Mouse (Mus musculus): Measurements from ENCODE around the gene Gm5800. TPM values are rescaled to one million over a fixed set of nuclear protein-coding genes. Genes with fewer than 3 reads are reported as not detected.
"Not testable (repeated sequence)": the region's sequence is repeated elsewhere in the genome, so short reads cannot be mapped to it uniquely, and the experiment has no call there.

The Gm5800 gene
- not detected in 2 replicates for polyA plus RNA-seq (2016; fragmentation: Nextera tagmentation; extraction: Ambion mirVana)

GRCm38 (mm10) chr14:51717083-51717482 lies at the start of gene Gm5800:
TSS of gene Gm5800 (minus strand) at chr14:51717183.
- no peaks in the 10 kb centered on the region for H3K9me3 ChIP-seq
- ATAC-seq (ENCODE audit: low FRiP score, low read depth), result no peak
- H3K27me3 ChIP-seq (replicated peaks), result no peaks in the 10 kb centered on the region
- H3K9ac ChIP-seq, result no peak within 1 kb of the TSS
- 53% methylated on average over 1 of the region's 1 CpGs for WGBS
- H3K36me3 ChIP-seq, result no peaks in the 10 kb centered on the region
- no peak within 1 kb of the TSS for H3K4me2 ChIP-seq (replicated peaks)
- no peaks in the 10 kb centered on the region for H3K4me1 ChIP-seq
- H3K27ac ChIP-seq, result no peak within 1 kb of the TSS
- H3K4me3 ChIP-seq, result no peak within 1 kb of the TSS

GRCm38 (mm10) chr14:51755944-51756343 lies 39.0 kb upstream of the Gm5800 start:
- no peaks in the 10 kb centered on the region for H3K36me3 ChIP-seq
- ATAC-seq (ENCODE audit: low FRiP score, low read depth), result no peak
- H3K27me3 ChIP-seq (replicated peaks), result no peaks in the 10 kb centered on the region
- no peaks in the 10 kb centered on the region for H3K4me1 ChIP-seq
- no peak overlapping the region for H3K4me2 ChIP-seq (replicated peaks)
- no peak overlapping the region for H3K9ac ChIP-seq
- no peak overlapping the region for H3K4me3 ChIP-seq
- H3K9me3 ChIP-seq, result no peaks in the 10 kb centered on the region
- 74% methylated on average over 2 of the region's 2 CpGs for WGBS
- no peak overlapping the region for H3K27ac ChIP-seq

GRCm38 (mm10) chr14:51740347-51741170 lies 23.6 kb upstream of the Gm5800 start:
- Histone ChIP-seq H3K9ac (no peak overlapping the region), H3K9me3 (no peaks in the 10 kb centered on the region), H3K27me3 (replicated peaks) (peaks cover 47% of the 10 kb centered on the region), H3K4me1 (peaks cover 24% of the 10 kb centered on the region), H3K4me2 (replicated peaks) (peak overlapping the region; percentile 65), H3K27ac (no peak overlapping the region), H3K36me3 (no peaks in the 10 kb centered on the region), H3K4me3 (peak overlapping the region; percentile 28)
- WGBS, result under 1% methylated on average over 42 of the region's 42 CpGs
- no peak for ATAC-seq (ENCODE audit: low FRiP score, low read depth)

GRCm38 (mm10) chr14:51739150-51739993 lies 22.4 kb upstream of the Gm5800 start:
- H3K4me1 ChIP-seq, result peaks cover 24% of the 10 kb centered on the region
- no peak for ATAC-seq (ENCODE audit: low FRiP score, low read depth)
- H3K27ac ChIP-seq, result no peak overlapping the region
- H3K4me3 ChIP-seq, result peak overlapping the region; percentile 3; the same call in 1 of the 2 replicates
- peaks cover 47% of the 10 kb centered on the region for H3K27me3 ChIP-seq (replicated peaks)
- H3K9ac ChIP-seq, result no peak overlapping the region
- 2% methylated on average over 24 of the region's 24 CpGs for WGBS
- H3K4me2 ChIP-seq (replicated peaks), result peak overlapping the region; percentile 45
- H3K36me3 ChIP-seq, result no peaks in the 10 kb centered on the region
- no peaks in the 10 kb centered on the region for H3K9me3 ChIP-seq

- H3K4me1 ChIP-seq, result peaks cover 24% of the 10 kb centered on the region
- 0 out of 2 replicates have a peak, but pooled peaks have one; percentile 7 for ATAC-seq (ENCODE audit: low FRiP score, low read depth)
- H3K36me3 ChIP-seq, result no peaks in the 10 kb centered on the region
- H3K9me3 ChIP-seq, result no peaks in the 10 kb centered on the region
- WGBS, result 3% methylated on average over 29 of the region's 29 CpGs
- H3K4me2 ChIP-seq (replicated peaks), result peak overlapping the region; percentile 45
- peak overlapping the region; percentile 13; the same call in 1 of the 2 replicates for H3K4me3 ChIP-seq
- peaks cover 47% of the 10 kb centered on the region for H3K27me3 ChIP-seq (replicated peaks)
- no peak overlapping the region for H3K9ac ChIP-seq
- H3K27ac ChIP-seq, result no peak overlapping the region
Measured at GRCm38 (mm10) chr14:51738411-51739149, 21.6 kb upstream of the Gm5800 start.

- Histone ChIP-seq H3K27ac (no peak overlapping the region), H3K4me1 (peaks cover 24% of the 10 kb centered on the region), H3K27me3 (replicated peaks) (peaks cover 47% of the 10 kb centered on the region), H3K9ac (no peak overlapping the region), H3K4me3 (no peak overlapping the region), H3K9me3 (no peaks in the 10 kb centered on the region), H3K4me2 (replicated peaks) (no peak overlapping the region), H3K36me3 (no peaks in the 10 kb centered on the region)
- 13% methylated on average over 12 of the region's 12 CpGs for WGBS
- no peak for ATAC-seq (ENCODE audit: low FRiP score, low read depth)
Measured at GRCm38 (mm10) chr14:51737967-51738366, 21.0 kb upstream of the Gm5800 start.

GRCm38 (mm10) chr14:51695368-51695767 lies 21.6 kb downstream of the Gm5800 start, which contains the start of gene Gm17079:
TSS of gene Gm17079 (minus strand) at chr14:51695468.
- not testable (repeated sequence) for H3K36me3 ChIP-seq; H3K27ac ChIP-seq; H3K4me2 ChIP-seq (replicated peaks); H3K9ac ChIP-seq; H3K4me1 ChIP-seq; H3K9me3 ChIP-seq; ATAC-seq (ENCODE audit: low FRiP score, low read depth); H3K4me3 ChIP-seq; H3K27me3 ChIP-seq (replicated peaks)
- WGBS, result 86% methylated on average over 1 of the region's 2 CpGs

GRCm38 (mm10) chr14:51677269-51677668 lies 39.7 kb downstream of the Gm5800 start:
- H3K9me3 ChIP-seq, result no peaks in the 10 kb centered on the region
- no peak for ATAC-seq (ENCODE audit: low FRiP score, low read depth)
- WGBS, result 92% methylated on average over 5 of the region's 5 CpGs

More at GRCm38 (mm10) chr14:51677269-51677668, 39.7 kb downstream of the Gm5800 start:
- Histone ChIP-seq H3K4me2 (replicated peaks) (no peak overlapping the region), H3K4me3 (no peak overlapping the region), H3K9ac (no peak overlapping the region), H3K27me3 (replicated peaks) (no peaks in the 10 kb centered on the region), H3K36me3 (no peaks in the 10 kb centered on the region), H3K27ac (no peak overlapping the region), H3K4me1 (no peaks in the 10 kb centered on the region)

Other genes with a start within 250 kb of the Gm5800 start
- gene Gm5622, start 164.4 kb downstream of the Gm5800 start, polyA plus RNA-seq (2016; fragmentation: Nextera tagmentation; extraction: Ambion mirVana), result not detected in 2 replicates
- not detected in 2 replicates for gene Gm17175, start 143.1 kb downstream of the Gm5800 start, polyA plus RNA-seq (2016; fragmentation: Nextera tagmentation; extraction: Ambion mirVana)
- gene Gm17174, start 125.0 kb downstream of the Gm5800 start, polyA plus RNA-seq (2016; fragmentation: Nextera tagmentation; extraction: Ambion mirVana), result not detected in 2 replicates
- gene Gm17078, start 105.9 kb downstream of the Gm5800 start, polyA plus RNA-seq (2016; fragmentation: Nextera tagmentation; extraction: Ambion mirVana), result not detected in 2 replicates
- not detected in 2 replicates for gene Gm4181, start 81.5 kb downstream of the Gm5800 start, polyA plus RNA-seq (2016; fragmentation: Nextera tagmentation; extraction: Ambion mirVana)
- gene Gm17079, start 21.7 kb downstream of the Gm5800 start, polyA plus RNA-seq (2016; fragmentation: Nextera tagmentation; extraction: Ambion mirVana), result not detected in 2 replicates
- not detected in 2 replicates for gene Ang4, start 56.4 kb upstream of the Gm5800 start, polyA plus RNA-seq (2016; fragmentation: Nextera tagmentation; extraction: Ambion mirVana)
- gene AY358078, start 82.9 kb upstream of the Gm5800 start, polyA plus RNA-seq (2016; fragmentation: Nextera tagmentation; extraction: Ambion mirVana), result not detected in 2 replicates
- not detected in 2 replicates for gene Ear6, start 136.5 kb upstream of the Gm5800 start, polyA plus RNA-seq (2016; fragmentation: Nextera tagmentation; extraction: Ambion mirVana)
- 58.6 and 64.4 TPM in 2 replicates for gene Mettl17, start 167.7 kb upstream of the Gm5800 start, polyA plus RNA-seq (2016; fragmentation: Nextera tagmentation; extraction: Ambion mirVana)
- 1.2 and 1.4 TPM in 2 replicates for gene Slc39a2, start 175.7 kb upstream of the Gm5800 start, polyA plus RNA-seq (2016; fragmentation: Nextera tagmentation; extraction: Ambion mirVana)
- gene Ndrg2, start 197.0 kb upstream of the Gm5800 start, polyA plus RNA-seq (2016; fragmentation: Nextera tagmentation; extraction: Ambion mirVana), result 31.2 and 37.5 TPM in 2 replicates
- not detected in 2 replicates for gene Tppp2, start 201.2 kb upstream of the Gm5800 start, polyA plus RNA-seq (2016; fragmentation: Nextera tagmentation; extraction: Ambion mirVana)
- gene Rnase13, start 205.6 kb upstream of the Gm5800 start, polyA plus RNA-seq (2016; fragmentation: Nextera tagmentation; extraction: Ambion mirVana), result not detected in 2 replicates

Measured in neural tube, embryonic 12.5 days (tissue).